Mouse (Mus musculus) neural tube, embryonic 14.5 days (tissue): Measurements from ENCODE around the gene Ncor2. TPM values are rescaled to one million over a fixed set of nuclear protein-coding genes. Genes with fewer than 3 reads are reported as not detected.
A peak's percentile ranks its signal among the peaks of the same experiment; 100 is the strongest.

Source experiments
- ATAC-seq: fragments of 200-750 bp; cut with Nextera tagmentation; 2 replicates; pipeline ENCODE4 v1.8.0; 2017; ENCODE audit warnings: low read depth, mild to moderate bottlenecking, moderate TSS enrichment, moderate library complexity
- H3K27ac ChIP-seq: fragments of 300-500 bp; sonication (generic); 2 replicates; pipeline ENCODE4 v1.5.1; 2014; ENCODE audit warnings: low read depth, mild to moderate bottlenecking, control low read depth, low read length, moderate library complexity, mixed read lengths
- H3K27me3 ChIP-seq: fragments of 300-500 bp; sonication (generic); 2 replicates; pipeline ENCODE4 v1.6.1; 2014; ENCODE audit warnings: low read length; ENCODE audit not compliant: control insufficient read depth, insufficient read depth
- H3K36me3 ChIP-seq: fragments of 300-500 bp; sonication (generic); 2 replicates; pipeline ENCODE4 v1.6.1; 2014; ENCODE audit warnings: low read length, mixed read lengths; ENCODE audit not compliant: control insufficient read depth, insufficient read depth
- H3K4me1 ChIP-seq: fragments of 300-500 bp; sonication (generic); 2 replicates; pipeline ENCODE4 v1.6.1; 2014; ENCODE audit warnings: low read length; ENCODE audit not compliant: control insufficient read depth, insufficient read depth
- H3K4me2 ChIP-seq: fragments of 300-500 bp; sonication (generic); 2 replicates; pipeline ENCODE4 v1.6.1; 2014; ENCODE audit warnings: mild to moderate bottlenecking, low read depth, low read length, control low read depth
- H3K4me3 ChIP-seq: fragments of 300-500 bp; sonication (generic); 2 replicates; pipeline ENCODE4 v1.5.1; 2014; ENCODE audit warnings: low read depth, low read length, control low read depth, mixed read lengths
- H3K9ac ChIP-seq: fragments of 300-500 bp; sonication (generic); replicated peaks from 2 replicates; pipeline ENCODE4 v1.6.1; 2014; ENCODE audit warnings: low read depth, mild to moderate bottlenecking, control low read depth, low read length, mixed read lengths
- H3K9me3 ChIP-seq: fragments of 300-500 bp; sonication (generic); 2 replicates; pipeline ENCODE4 v1.6.1; 2016; ENCODE audit warnings: low read length; ENCODE audit not compliant: control insufficient read depth
- WGBS: fragments of 180-500 bp; shearing (Covaris S2); extraction: QIAGEN DNeasy Blood & Tissue Kit; methylation state at CpG from one replicate; pipeline ENCODE4 v1.1.7; 2014; 5-methylcytosine and 5-hydroxymethylcytosine counted together
- polyA plus RNA-seq: library from polyadenylated mRNA; unstranded; fragments of >200 nt; fragmentation: Nextera tagmentation; extraction: Ambion mirVana; gene quantifications from 2 replicates; pipeline ENCODE4 v1.2.1, GENCODE M21; 2014

The Ncor2 gene
- polyA plus RNA-seq, 1 experiment from 2014 or later, result 32.8 TPM

GRCm38 (mm10) chr5:125183321-125184003, 4.4 kb upstream of the Ncor2 start:
- no peaks in the 10 kb centered on the region for H3K36me3 ChIP-seq
- peaks cover 9% of the 10 kb centered on the region; the same call in 1 of the 2 replicates for H3K4me1 ChIP-seq
- ATAC-seq, result no peak
- no peaks in the 10 kb centered on the region for H3K27me3 ChIP-seq
- no peak overlapping the region for H3K4me3 ChIP-seq
- peak overlapping the region; percentile 22; the same call in 1 of the 2 replicates for H3K27ac ChIP-seq
- no peak overlapping the region for H3K4me2 ChIP-seq
- H3K9me3 ChIP-seq, result no peaks in the 10 kb centered on the region
- H3K9ac ChIP-seq, result no peak overlapping the region
- 20% methylated on average over 23 of the region's 23 CpGs for WGBS

- Histone ChIP-seq H3K4me2 (no peak overlapping the region), H3K4me3 (no peak overlapping the region), H3K9me3 (no peaks in the 10 kb centered on the region), H3K9ac (no peak overlapping the region), H3K27me3 (no peaks in the 10 kb centered on the region), H3K36me3 (no peaks in the 10 kb centered on the region), H3K27ac (no peak overlapping the region), H3K4me1 (peaks cover 28% of the 10 kb centered on the region)
- ATAC-seq, result no peak
- WGBS, result 77% methylated on average over 6 of the region's 6 CpGs
These were observed 1.7 kb upstream of the Ncor2 start for GRCm38 (mm10) chr5:125180630-125181263.

GRCm38 (mm10) chr5:125179735-125180629, 963 bp upstream of the Ncor2 start:
- 4% methylated on average over 21 of the region's 25 CpGs for WGBS
- ATAC-seq, result peak; percentile 14; the same call in 1 of the 2 replicates

GRCm38 (mm10) chr5:125178171-125179006, 630 bp downstream of the Ncor2 start:
- ATAC-seq, result peak; percentile 32
- Histone ChIP-seq H3K4me3 (peak overlapping the region; percentile 87), H3K4me2 (peak overlapping the region; percentile 95), H3K27me3 (no peaks in the 10 kb centered on the region), H3K9me3 (no peaks in the 10 kb centered on the region), H3K36me3 (no peaks in the 10 kb centered on the region), H3K27ac (peak overlapping the region; percentile 96), H3K4me1 (peaks cover 48% of the 10 kb centered on the region), H3K9ac (peak overlapping the region; percentile 90)
- WGBS, result 0% methylated on average over 55 of the region's 60 CpGs

More at GRCm38 (mm10) chr5:125179735-125180629, 963 bp upstream of the Ncor2 start:
- no peaks in the 10 kb centered on the region for H3K9me3 ChIP-seq
- H3K9ac ChIP-seq, result peak overlapping the region; percentile 90
- peak overlapping the region; percentile 87 for H3K4me3 ChIP-seq
- peak overlapping the region; percentile 95 for H3K4me2 ChIP-seq
- H3K4me1 ChIP-seq, result peaks cover 36% of the 10 kb centered on the region
- no peaks in the 10 kb centered on the region for H3K36me3 ChIP-seq
- H3K27me3 ChIP-seq, result no peaks in the 10 kb centered on the region
- H3K27ac ChIP-seq, result peak overlapping the region; percentile 96

- no peaks in the 10 kb centered on the region for H3K9me3 ChIP-seq
- peak overlapping the region; percentile 90 for H3K9ac ChIP-seq
- H3K36me3 ChIP-seq, result no peaks in the 10 kb centered on the region
- no peaks in the 10 kb centered on the region for H3K27me3 ChIP-seq
- peak; percentile 42 for ATAC-seq
- H3K4me2 ChIP-seq, result peak overlapping the region; percentile 95
- H3K4me3 ChIP-seq, result peak overlapping the region; percentile 87
- peaks cover 56% of the 10 kb centered on the region for H3K4me1 ChIP-seq
- WGBS, result under 1% methylated on average over 44 of the region's 44 CpGs
- peak overlapping the region; percentile 96 for H3K27ac ChIP-seq
These were observed 1.4 kb downstream of the Ncor2 start for GRCm38 (mm10) chr5:125177481-125178134.

- Histone ChIP-seq H3K4me3 (peak overlapping the region; percentile 87), H3K9me3 (no peaks in the 10 kb centered on the region), H3K27ac (peak overlapping the region; percentile 96), H3K4me1 (peaks cover 64% of the 10 kb centered on the region), H3K9ac (peak overlapping the region; percentile 90), H3K27me3 (no peaks in the 10 kb centered on the region), H3K4me2 (peak overlapping the region; percentile 95), H3K36me3 (no peaks in the 10 kb centered on the region)
- peak; percentile 33; the same call in 1 of the 2 replicates for ATAC-seq
- WGBS, result 6% methylated on average over 12 of the region's 12 CpGs
These were observed 2.2 kb downstream of the Ncor2 start for GRCm38 (mm10) chr5:125176864-125177263.

- Histone ChIP-seq H3K27ac (peak overlapping the region; percentile 96), H3K4me1 (peaks cover 69% of the 10 kb centered on the region), H3K27me3 (no peaks in the 10 kb centered on the region), H3K4me3 (peak overlapping the region; percentile 87), H3K36me3 (no peaks in the 10 kb centered on the region), H3K9me3 (no peaks in the 10 kb centered on the region), H3K9ac (peak overlapping the region; percentile 90), H3K4me2 (peak overlapping the region; percentile 95)
- ATAC-seq, result no peak
- WGBS, result 12% methylated on average over 5 of the region's 5 CpGs
These were observed 2.7 kb downstream of the Ncor2 start for GRCm38 (mm10) chr5:125176370-125176766.
